Mouse (Mus musculus) left cerebral cortex, adult 9 months (tissue): ENCODE measurements around the gene Fbp1.
"Not testable (repeated sequence)": the region's sequence is repeated elsewhere in the genome, so short reads cannot be mapped to it uniquely, and the experiment has no call there.

Experiments used
- DNase-seq, 2 experiments: peaks; one replicate each; pipeline ENCODE4 v3.0.0; 2022; ENCODE audit warnings: low spot score in 2 of 2

Gene Fbp1

DNA sequence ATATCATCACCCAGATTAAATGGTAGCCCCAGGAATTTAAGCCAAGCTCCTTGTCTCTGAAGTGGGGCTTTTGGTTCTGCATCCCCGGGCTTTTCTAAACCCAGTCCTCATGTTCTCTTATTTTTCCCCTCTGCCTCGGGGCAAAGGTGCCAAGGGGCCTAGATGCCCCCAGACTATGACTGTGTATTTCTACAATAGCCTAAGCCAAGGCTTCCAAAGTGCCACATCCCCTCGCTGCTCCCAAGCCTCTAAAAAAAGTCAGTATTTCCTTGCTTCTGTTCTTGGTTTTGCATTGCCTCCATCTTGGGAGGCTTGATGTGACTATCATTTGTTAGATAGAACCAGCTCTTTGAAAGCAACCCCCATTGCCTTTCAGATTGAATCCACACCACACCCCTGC, 3.5 kb downstream of the Fbp1 start:
- DNase-seq, result no peak

DNA sequence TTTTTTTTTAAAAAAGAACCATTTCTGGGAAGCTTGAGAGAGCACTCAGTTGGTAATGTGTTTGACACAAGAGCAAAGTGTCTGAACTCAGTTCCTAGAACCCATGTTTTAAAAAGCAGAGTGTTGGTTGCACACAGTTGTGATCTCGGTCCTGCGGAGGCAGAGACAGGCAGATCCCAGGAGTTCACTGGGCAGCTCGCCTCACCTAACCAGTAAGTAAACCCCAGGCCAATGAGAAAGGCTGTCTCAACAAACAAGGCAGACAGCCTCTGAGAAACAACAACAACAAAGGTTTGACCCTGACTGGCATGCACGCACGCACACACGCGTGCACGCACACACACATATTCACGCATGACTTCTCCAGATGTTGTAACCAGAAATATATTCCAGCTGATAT, 4.2 kb downstream of the Fbp1 start:
- DNase-seq, result no peak

DNA sequence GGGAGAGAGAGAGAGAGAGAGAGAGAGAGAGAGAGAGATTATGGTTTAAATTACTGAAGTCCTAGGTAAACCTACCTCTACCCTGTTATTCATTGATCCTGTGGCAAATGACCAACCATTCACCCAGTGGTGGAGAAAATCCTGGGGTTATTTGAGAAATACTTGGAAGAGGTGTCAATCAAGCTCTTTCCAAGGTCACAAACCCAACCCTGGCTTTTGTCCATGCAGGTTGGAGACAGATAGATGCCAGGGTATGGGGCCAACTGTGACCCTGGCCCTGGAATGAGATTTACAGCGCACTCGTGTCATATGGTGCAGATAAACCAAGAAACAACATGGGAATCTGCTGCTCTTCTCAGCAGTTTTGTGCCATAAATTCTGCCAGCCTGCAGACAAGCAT, 4.6 kb downstream of the Fbp1 start:
- no peak for DNase-seq

DNA sequence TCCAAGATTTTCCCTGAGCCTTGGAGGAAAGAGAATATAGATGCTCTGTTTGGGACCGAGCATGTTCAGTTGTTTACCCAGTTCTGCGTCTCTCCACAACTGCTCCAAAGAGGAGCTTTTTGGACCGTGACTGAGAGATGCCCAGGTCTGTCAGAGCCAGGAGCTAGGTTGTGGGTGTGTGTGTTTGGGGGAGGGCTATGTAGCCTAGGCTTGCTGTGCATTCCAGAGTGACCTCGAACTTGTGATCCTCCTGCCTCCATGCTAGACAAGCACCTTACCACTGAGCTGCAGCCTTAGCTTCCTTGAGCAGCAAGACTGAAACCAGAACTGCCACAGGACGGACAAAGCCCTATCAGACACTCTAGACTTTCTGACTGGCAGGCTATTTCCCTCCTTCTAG, 5.2 kb downstream of the Fbp1 start:
- no peak for DNase-seq

DNA sequence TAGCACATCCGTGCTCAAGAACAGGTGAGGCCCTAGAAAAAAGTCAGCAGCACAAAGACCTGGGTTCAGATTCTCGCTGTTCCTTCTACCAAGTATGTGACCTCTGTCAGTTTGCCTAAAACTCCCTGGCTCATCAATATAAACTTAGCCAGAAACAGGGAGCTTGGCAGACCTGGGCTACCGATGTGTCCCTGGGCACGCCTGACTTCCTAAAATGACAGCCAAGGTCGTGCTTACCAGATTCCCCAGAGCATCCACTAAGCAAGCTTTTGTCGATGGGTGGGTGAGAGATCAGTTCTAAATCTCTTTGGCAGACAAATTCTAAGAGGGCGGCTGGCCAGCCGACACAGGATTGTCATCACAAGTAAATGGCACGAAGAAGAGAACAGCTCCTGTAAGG, 6.7 kb downstream of the Fbp1 start:
- DNase-seq, result no peak

DNA sequence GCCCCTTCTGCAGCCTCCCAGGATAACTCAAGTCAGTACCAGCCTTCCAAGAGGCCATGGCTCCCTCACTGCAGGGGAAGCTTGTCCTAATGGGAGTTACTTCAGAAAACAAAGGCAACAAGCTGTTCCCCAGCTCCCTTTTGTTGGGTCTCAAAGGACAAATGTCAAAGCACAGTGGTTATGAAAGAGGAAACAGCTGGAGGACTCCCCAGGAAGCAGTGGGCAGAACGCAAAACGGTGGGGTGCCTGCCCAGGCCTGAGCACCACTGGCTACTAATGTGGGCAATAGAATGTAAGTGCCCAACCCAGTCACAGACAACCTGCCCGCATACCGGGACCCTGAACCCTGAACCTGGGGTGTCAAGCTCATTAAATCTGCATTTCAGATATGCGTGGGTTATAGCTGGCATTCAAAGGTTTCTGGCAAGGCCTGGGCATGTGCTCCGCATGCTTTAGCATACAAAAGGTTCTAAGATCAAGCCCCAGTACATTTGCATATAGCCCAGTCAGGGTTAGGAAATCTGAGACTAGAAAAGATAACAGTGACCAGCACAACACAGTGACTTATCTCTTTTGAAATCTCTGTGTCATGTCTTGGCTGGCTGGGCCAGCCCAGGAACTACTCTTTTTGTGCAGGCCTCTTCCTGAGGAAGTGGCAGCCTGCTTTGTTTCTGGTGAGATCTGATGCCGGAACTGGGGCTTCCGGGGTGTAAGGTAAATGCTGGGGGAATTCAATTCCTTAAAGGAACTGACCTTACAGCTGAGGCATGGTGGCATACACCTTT, 8.1 kb downstream of the Fbp1 start:
- DNase-seq, result no peak

DNA sequence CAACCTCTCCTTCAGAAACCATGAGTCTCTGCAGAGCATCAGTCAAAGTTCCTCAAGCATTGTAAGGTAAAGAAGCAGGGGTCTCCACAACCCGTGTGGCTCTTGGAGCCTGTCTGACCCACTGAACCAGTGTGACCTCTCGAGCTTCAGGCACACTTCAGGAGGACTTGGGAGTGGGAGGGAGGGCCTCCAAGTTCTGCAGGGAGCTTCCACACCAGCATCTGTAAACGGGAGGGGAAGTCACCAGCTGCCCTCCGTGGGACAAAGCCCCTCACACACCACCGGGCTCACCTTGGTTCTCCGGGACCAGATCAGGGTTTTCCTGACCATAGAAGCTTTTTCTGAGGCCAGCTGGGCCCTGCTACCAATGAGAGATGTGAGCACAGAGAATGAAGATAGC, 8.7 kb downstream of the Fbp1 start:
- no peak for DNase-seq

DNA sequence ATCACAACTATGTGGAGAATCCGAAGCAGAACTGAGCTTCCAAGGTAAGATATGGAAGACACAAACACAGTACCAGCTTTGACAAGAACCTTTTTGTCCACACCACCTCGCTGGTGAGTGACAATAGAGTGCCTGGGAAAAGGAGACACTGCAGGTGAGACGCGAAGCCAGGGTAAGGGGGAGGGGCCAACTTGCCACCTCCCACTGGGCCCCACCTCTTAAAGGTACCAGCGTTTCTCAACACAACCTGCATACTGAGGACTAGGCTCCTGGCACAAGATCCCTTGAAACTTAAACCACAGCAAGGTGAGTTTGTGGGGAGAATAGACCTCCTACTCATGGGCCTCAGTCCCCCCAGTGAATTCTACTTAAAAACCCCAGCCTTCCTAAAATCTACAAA, 10.8 kb downstream of the Fbp1 start:
- DNase-seq, result no peak

DNA sequence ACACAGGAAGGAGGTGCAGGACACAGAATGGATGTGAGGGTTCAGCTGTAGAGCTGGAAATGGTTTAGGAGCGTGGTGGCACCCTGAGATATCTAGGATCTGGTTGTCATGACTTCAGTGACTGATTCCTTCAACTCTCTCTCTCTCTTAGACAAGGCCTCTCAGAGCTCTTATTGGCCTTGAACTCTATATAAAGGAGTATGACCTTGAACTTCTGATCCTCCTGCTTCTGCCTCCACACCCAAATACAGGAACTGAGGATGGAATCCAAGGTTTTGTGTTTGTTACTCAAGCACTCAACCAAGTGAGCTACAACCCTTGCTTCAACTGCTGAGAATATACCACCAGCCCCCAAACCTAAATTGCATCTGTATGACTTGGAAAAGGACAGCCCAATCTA, 12.0 kb downstream of the Fbp1 start:
- no peak for DNase-seq

DNA sequence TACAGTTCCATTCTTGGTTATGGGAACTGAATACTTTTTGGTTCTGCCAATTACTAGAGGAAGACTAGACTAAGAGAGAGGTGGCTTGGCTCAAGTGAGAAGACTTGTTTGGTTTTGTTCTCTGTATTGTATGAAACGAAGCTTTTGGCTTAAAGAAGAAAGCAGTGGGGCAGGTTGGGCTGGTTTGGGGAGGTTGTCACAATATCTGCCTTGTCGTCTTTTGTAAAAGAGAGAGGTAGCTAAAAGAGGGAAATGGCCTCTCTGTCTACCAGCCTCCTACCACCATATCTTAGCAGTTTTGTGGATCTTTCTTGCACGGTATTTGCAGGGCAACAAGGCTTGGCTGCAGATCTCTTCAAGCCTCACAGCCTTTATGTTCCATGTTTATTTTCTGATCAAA, 15.8 kb downstream of the Fbp1 start:
- no peak for DNase-seq

DNA sequence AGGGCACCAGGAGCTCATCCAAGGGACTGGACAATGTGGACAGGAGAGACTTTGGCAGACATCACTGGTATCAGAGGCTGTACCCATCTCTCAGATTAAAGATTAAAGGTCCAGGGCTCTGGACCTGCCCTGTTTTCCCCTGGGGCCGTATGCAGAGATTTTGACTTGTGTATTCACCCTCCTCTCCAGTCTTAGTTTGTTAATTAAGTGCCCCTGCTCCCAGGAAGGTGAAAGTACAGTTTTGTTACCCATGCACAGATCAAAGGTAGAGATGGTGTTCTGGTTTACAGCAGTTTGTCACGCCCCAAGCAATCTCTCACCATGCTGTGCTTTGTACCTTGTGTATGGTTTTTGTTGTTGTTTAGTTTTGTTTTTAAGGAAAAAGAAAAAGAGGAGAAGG, 17.5 kb downstream of the Fbp1 start:
- no peak for DNase-seq

DNA sequence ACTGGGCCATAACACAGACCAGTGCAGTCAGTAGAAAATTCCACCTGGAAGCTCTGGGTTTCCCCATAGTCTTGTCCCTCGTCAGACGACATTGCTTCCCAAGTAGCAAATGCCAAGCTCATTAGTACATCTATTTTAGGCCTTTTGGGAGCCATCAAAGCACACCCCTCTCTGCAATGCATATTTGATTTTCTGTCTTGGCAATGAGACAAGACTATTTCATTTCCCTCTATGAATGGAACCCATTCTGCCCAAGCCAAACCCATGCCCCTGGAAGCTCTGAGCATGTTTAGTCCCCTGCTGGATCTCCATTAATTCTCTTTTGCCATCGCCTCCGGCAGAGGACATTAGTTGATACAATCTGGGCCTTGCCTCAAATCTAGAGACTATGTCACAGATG, 21.3 kb downstream of the Fbp1 start:
- no peak for DNase-seq

DNA sequence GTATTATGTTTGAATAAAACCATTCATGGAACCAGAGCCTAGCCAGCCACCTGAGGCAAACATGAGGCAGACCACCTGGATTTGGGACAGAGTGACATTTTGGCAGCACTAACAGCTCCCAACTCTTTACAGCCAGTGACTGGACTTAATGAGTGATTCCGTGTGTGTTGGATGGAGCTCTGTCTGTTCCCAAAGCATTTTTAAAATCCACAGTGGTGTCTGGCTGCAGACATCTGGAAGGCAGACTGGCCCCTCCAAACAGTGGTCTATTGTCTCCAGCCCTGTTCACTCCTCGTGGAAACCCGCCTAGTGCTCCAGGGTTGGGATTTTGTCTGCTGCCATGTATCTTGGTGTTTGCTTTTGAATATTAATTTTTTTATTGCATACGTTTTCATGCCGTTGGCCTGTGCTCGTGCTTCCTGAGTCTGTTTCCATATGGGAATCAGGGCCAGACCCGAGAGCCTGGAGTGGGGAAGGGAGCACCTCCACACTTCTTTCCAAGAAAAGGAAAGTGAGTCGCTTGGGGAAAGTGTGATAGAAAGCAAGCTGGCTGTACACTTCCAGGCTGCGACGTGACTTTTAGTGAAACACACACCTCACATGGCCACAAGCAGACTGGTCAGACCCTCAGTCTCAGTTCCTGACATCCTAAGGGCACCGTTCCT, 22.3 kb downstream of the Fbp1 start:
- no peak for DNase-seq

DNA sequence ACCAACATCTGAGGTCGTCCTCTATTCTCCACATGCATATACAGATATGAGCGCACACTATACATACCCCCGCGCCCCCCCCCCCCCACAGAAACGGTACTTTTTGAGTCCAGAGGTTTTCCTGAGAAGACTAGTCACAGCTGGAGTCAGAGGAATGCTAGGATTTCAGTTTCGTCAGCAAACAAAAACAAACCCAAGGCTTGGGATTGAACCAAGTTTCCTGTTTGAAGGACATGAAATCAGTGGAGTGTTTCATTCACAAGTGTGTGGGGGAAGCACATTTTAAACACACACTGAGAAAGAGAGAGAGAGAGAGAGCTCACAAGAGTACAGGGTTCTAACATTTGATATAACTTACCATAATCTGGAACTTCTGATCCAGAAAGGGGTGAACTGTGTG, 24.3 kb downstream of the Fbp1 start:
- DNase-seq, result no peak

DNA sequence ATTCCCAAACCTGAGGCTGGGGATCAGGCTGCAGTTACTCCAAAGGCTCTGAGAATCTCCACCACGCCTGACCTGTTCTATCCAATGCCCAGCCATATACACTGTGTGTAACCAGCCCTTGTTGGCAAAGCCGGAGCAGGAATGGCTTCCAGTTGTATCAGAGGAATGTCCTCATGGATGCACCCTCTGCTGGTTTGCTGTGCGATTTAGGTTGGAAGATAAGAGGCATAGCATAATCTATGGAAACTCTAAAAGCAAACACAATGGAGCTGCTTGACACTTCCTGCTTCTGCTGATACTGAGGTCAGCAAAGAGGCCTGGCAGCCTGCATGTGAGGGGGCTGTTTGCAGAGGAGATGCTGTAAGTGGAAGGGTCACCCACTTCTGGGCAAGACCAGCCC, 25.2 kb downstream of the Fbp1 start:
- DNase-seq, result no peak

DNA sequence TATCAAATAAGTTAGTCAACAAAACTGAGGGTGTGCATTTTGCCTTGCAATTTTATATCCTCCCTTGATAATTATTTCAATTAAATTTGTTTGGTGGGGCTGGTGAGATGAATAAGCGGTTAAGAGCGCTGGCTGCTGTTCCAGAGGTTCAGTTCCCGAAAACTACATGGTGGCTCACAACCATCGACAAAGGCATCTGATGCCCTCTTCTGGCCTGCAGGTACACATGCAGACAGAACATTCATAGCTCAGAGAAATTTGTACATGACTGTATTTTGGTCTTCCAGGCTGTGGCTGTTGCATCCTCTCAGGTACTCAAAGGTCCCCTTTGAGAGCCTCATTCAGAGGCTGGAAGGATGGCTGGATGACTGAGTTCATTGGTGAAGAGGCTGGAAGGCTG, 28.0 kb downstream of the Fbp1 start:
- DNase-seq, result no peak

DNA sequence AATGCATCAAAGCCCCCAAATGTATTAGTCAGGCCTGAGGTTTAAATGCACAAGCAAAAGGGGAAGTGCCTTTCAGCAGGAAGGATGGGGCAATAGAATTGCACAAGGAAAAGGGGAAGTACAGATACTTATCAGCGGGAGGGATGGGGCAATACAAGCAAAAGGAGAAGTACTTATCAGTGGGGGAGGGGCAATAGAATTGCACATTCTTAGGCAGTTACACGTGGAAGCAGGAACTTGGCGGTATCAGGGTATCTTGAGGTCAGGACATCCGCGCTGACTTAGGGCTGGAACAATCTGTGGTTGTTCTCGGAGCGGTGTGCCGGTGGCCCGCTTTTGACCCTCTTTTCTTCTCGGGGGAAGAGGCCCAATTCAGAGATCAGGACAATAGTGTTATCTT, 28.8 kb downstream of the Fbp1 start:
- DNase-seq, result not testable (repeated sequence)

DNA sequence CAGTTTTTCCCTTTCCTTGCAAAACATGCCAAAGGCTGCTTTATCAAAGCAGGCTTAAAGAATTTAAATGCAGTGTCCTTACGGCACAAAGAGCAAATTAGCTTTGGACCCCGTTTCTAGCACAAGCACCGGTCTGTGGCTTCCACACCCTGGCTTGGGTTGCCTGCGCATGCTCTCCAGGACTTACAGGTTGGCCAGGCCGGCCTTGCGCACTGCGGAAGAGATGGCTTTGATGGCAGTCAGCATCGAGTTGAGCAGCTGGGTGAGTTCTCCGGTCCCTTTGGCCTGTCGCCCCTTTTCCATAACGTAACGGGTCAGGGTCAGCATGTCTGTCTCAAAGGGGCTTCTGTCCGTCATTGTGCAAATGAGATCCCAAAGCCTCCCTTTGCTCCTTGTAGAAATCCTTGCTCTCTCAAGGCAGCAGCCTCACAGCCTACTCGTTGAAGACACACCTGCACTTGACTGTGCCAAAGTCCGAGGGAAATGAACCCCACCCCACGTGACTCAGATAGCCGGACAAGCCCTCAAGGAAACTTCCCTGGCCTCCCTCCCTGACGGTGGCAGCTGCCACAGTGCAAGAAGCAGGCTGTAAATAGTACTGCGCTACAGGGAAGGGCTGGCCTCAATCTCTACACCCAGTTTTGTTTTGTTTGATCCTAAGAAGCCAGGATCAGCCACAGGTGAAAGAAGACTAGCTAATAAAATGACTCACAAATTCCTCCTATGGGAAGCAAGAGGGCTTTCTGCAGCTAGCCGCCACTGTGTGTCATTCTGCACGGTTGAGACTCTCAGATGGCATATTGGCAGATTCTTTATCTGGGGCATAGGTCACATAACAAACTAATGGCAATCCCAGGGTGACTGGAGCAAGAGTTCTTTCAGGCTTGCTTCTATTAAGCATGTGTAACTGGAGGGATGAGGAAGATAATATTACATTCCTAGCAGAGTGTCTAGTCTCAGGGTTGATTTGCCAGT, 29.9 kb downstream of the Fbp1 start, which contains the start of gene Fbp2:
TSS of gene Fbp2 (minus strand) at position 482 of the 975 bp plus-strand sequence.
- DNase-seq, result no peak

DNA sequence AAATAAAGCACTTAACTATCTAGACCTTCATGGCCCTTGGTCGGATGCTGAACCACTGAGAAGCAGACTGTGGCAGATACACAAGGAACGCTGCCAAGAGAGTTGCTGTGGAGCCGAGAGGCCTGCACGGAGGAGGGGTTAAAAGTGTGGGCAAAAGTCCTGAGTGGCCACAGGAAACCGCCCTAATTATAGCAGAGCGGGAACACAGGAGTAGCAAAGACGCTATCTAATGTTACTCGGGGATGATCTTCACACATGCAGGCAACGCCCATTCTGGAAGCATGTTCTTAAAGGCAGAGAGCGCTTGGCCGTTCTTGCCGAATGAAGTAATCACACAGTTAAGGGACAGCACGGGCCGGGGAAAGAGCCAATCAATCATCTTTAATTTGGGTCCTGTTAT, 31.2 kb downstream of the Fbp1 start:
- no peak for DNase-seq

DNA sequence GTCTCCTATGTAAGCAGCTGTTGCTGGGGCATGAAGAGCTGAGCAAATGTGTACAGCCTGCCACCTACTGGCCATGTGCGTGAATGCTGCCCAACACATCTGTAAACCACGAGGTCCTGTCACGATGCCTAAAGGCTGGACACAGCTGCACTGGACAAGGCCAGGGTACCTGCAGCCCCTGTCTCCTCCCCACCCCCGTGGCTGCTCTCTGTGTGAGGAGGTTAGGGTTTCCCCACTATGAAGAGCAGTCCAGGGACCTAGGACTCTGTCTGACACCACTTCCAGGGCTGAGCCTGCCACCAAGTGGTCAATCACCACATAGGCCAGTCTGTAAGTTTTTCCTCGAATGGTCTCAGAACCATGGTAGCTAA, 31.8 kb downstream of the Fbp1 start:
- DNase-seq, result peak; percentile 31 to 78

DNA sequence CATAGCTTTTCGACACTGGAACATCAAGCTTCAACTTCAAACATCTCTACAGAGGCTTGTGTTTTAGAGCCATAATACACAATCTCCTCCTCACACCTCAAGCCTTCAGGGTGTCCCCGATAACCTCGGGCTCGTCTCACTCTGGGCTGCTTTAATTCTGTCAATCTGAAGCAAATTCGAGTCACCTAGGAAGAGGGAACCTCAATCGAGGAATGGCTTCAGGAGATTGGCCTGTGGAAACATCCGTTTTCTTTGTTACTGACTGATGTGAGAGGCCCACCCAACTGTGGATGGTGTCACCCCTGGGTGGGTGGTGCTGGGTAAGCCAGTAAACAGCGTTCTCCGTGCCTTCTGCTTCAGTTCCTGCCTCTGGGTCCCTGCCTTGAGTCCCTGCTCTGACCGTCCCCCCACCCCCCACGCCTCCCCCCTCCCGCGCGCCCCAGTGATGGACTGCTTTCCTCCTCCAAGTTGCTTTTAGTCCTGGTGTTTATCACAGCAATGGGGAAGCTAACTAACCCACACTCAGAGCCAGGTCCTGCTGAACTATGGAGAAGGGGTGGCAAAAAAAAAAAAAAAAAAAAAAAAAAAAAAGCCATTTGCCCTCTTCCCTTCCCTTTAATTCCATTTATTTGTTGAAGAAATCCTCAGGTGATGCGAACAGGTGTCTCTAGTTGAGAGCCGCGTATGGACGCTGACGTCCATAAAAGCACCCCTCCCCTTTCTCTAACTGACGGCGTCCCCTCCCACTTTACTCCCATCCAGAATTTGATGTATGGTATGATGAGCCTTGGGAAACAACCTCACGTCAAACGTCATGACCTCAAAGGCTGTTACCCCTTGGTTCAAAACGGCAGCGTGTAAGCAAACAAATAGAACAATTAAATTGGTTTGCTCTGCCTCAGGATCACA, 32.4 kb downstream of the Fbp1 start:
- no peak for DNase-seq
